ENCODE assay signal across 8 mouse cellular contexts in genomic region chr5:125271531-125272203, GRCm38 (mm10).
DNase-seq lines count a peak whose midpoint lies in the region; ATAC-seq and TF ChIP-seq lines count a peak whose summit lies in the region.

No protein-coding gene starts in this region.

- H3K9ac ChIP-seq in intestine, embryonic 14.5 days (ENCODE audit: low read length): no peak overlapping the region

- peaks cover 3% of the 10 kb centered on the region; the same call in 1 of the 2 replicates for H3K36me3 ChIP-seq in intestine, embryonic 14.5 days (ENCODE audit: control insufficient read depth, insufficient read depth, low read length)
- no peaks in the 10 kb centered on the region for H3K36me3 ChIP-seq in spleen, adult 2 months (ENCODE audit: control insufficient read depth, insufficient read depth, low read length)

- peak; percentile 90 for TF ChIP-seq CTCF in spleen, adult 2 months (IDR thresholded peaks at IDR 0.05; ENCODE audit: extremely low read depth, insufficient read depth, insufficient read length, insufficient replicate concordance)

- 12% methylated on average over 15 of the region's 15 CpGs for WGBS in intestine, embryonic 14.5 days
- 10% methylated on average over 15 of the region's 15 CpGs for WGBS in spleen, adult 2 months

- no peak overlapping the region for H3K27ac ChIP-seq in intestine, embryonic 14.5 days (ENCODE audit: low read depth)
- H3K27ac ChIP-seq in spleen, adult 2 months (ENCODE audit: insufficient read depth, low read length): no peak overlapping the region

- H3K4me1 ChIP-seq in intestine, embryonic 14.5 days (replicated peaks; ENCODE audit: control insufficient read depth, insufficient read depth, low read length): peaks cover 10% of the 10 kb centered on the region; the same call in 1 of the 2 replicates
- no peaks in the 10 kb centered on the region for H3K4me1 ChIP-seq in spleen, adult 2 months (ENCODE audit: control insufficient read depth, insufficient read depth, insufficient read length)

- DNase-seq in cerebellum, adult 11 months: peak; percentile 81
- DNase-seq in cerebellum, adult 9-10 months: peak; percentile 86
- DNase-seq in frontal cortex, adult 2 months (ENCODE audit: extremely low spot score in 1 of 2, low spot score in 1 of 2): peak; percentile 55 to 95
- DNase-seq in intestine, embryonic 14.5 days (ENCODE audit: low spot score): peak; percentile 92
- DNase-seq in left cerebral cortex, postnatal 10 days (ENCODE audit: extremely low spot score in 1 of 2, low spot score in 2 of 2): peak; percentile 82 to 88
- DNase-seq in mesoderm, embryonic 11.5 days (ENCODE audit: low read depth, low spot score): peak; percentile 90
- DNase-seq in spleen, adult 2 months (ENCODE audit: low read depth in 1 of 2, low spot score in 2 of 2): peak; percentile 44 to 68

- no peak for TF ChIP-seq POLR2A in spleen, adult 2 months (IDR thresholded peaks at IDR 0.05; ENCODE audit: low read depth, low read length)

- no peaks in the 10 kb centered on the region for H3K9me3 ChIP-seq in intestine, embryonic 14.5 days (ENCODE audit: control insufficient read depth, low read length)

- no peak overlapping the region for H3K4me2 ChIP-seq in intestine, embryonic 14.5 days (ENCODE audit: low read length)

- no peak overlapping the region for H3K4me3 ChIP-seq in intestine, embryonic 14.5 days (ENCODE audit: low read depth, low read length)
- no peak overlapping the region for H3K4me3 ChIP-seq in spleen, adult 2 months (ENCODE audit: extremely low read depth, insufficient read depth, insufficient read length)

- ATAC-seq in cerebellum, adult (ENCODE audit: insufficient number of reproducible peaks, low FRiP score, low TSS enrichment): no peak
- no peak; the same call in 1 of the 2 replicates for ATAC-seq in intestine, embryonic 14.5 days (replicated peaks; ENCODE audit: low FRiP score, low TSS enrichment, low read depth)

- no peaks in the 10 kb centered on the region for H3K27me3 ChIP-seq in intestine, embryonic 14.5 days (replicated peaks; ENCODE audit: control insufficient read depth, insufficient read depth, low read length)
- no peaks in the 10 kb centered on the region for H3K27me3 ChIP-seq in spleen, adult 2 months (ENCODE audit: control insufficient read depth, insufficient read depth, low read length)

- intact Hi-C loops in left cerebral cortex, postnatal 10 days (cut with DNase I): loop anchor here (2.0 kb wide), 1 partner anchor 371 kb away; no protein-coding TSS in a partner anchor
